Comparison of ENCODE assay signal across 9 mouse cellular contexts in the genomic region with DNA sequence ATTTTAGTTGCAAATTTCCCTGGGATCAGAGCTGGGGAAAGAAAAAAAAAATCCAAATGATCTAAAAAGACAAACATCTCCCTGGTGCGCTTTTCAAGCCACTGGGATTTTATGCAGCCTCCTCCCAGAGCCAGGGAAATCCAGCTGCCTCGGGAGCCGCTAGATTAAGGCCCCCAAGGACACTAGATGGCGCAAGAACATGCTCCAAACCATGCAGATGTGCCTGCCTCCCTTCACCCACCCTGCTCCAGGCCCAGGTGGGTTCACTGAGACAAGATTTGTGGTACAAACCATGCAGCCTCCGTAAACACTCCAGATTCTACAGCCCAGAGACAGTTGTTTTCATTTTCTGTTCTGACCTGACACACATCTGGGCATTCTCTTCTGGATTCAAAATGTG.
DNase-seq lines count a peak whose midpoint lies in the region; ATAC-seq and TF ChIP-seq lines count a peak whose summit lies in the region.
"Had no signal": no experiment of that assay in that cellular context is flagged by ENCODE, and none has a peak within 500 bp of the region (broad histone marks: within the 10 kb centered on the region; RNA-seq: fewer than 3 reads in every experiment).

No protein-coding gene starts in this region.

- H3K4me3 ChIP-seq in G1E (ENCODE audit: low read depth, low read length): no peak overlapping the region
- no peak overlapping the region for H3K4me3 ChIP-seq in kidney, embryonic 16.5 days (ENCODE audit: low read length)
- H3K4me3 ChIP-seq in lung, postnatal 0 days (ENCODE audit: low read depth, low read length): no peak overlapping the region
- H3K4me3 ChIP-seq: erythroblast, embryonic 14.5 days had no signal

- no peak for TF ChIP-seq CTCF in G1E (IDR thresholded peaks at IDR 0.05; ENCODE audit: low read depth, low read length)
- peak; percentile 84 for TF ChIP-seq CTCF in lung, postnatal 0 days (IDR thresholded peaks at IDR 0.05)

- H3K9me3 ChIP-seq in G1E (replicated peaks): no peaks in the 10 kb centered on the region
- no peaks in the 10 kb centered on the region for H3K9me3 ChIP-seq in kidney, embryonic 16.5 days (ENCODE audit: low read length)
- H3K9me3 ChIP-seq in lung, postnatal 0 days (ENCODE audit: low read length): no peaks in the 10 kb centered on the region

- H3K4me1 ChIP-seq in G1E (ENCODE audit: insufficient read depth, low read depth, low read length): peaks cover 10% of the 10 kb centered on the region
- H3K4me1 ChIP-seq in kidney, embryonic 16.5 days (ENCODE audit: insufficient read depth, low read length): peaks cover 12% of the 10 kb centered on the region
- no peaks in the 10 kb centered on the region for H3K4me1 ChIP-seq in lung, postnatal 0 days (ENCODE audit: insufficient read depth, low read depth, low read length)

- TF ChIP-seq EP300 in lung, postnatal 0 days (IDR thresholded peaks at IDR 0.05): no peak

- 15% methylated on average over 5 of the region's 5 CpGs for whole genome bisulfite sequencing in kidney, embryonic 16.5 days
- 31% methylated on average over 5 of the region's 5 CpGs for WGBS in lung, postnatal 0 days

- H3K4me2 ChIP-seq in kidney, embryonic 16.5 days (replicated peaks; ENCODE audit: low read depth, low read length): no peak overlapping the region
- no peak overlapping the region for H3K4me2 ChIP-seq in lung, postnatal 0 days (replicated peaks; ENCODE audit: low read depth, low read length)

- H3K27me3 ChIP-seq in G1E (ENCODE audit: insufficient read depth, low read length): peaks cover 51% of the 10 kb centered on the region
- no peaks in the 10 kb centered on the region for H3K27me3 ChIP-seq in kidney, embryonic 16.5 days (ENCODE audit: insufficient read depth, low read length)
- H3K27me3 ChIP-seq in lung, postnatal 0 days (replicated peaks; ENCODE audit: insufficient read depth, low read length): no peaks in the 10 kb centered on the region

- no peak for ATAC-seq in G1E (ENCODE audit: extremely low read depth, insufficient number of reproducible peaks, low FRiP score, poor library complexity, severe bottlenecking)
- peak; percentile 40; the same call in 1 of the 2 replicates for ATAC-seq in granulocyte monocyte progenitor cell, adult 5-6 weeks (replicated peaks; ENCODE audit: poor library complexity, severe bottlenecking)
- 0 out of 2 replicates have a peak, but pooled peaks have one; percentile 22 for ATAC-seq in kidney, embryonic 16.5 days (ENCODE audit: low FRiP score, low TSS enrichment)
- 0 out of 2 replicates have a peak, but pooled peaks have one; percentile 44 for ATAC-seq in lung, postnatal 0 days
- ATAC-seq in erythroblast, adult 5-6 weeks (replicated peaks; ENCODE audit: low FRiP score, poor library complexity, severe bottlenecking): no peak

- no peak overlapping the region for H3K9ac ChIP-seq in kidney, embryonic 16.5 days (replicated peaks; ENCODE audit: low read length)
- no peak overlapping the region for H3K9ac ChIP-seq in lung, postnatal 0 days (replicated peaks; ENCODE audit: low read depth)

- no peaks in the 10 kb centered on the region for H3K36me3 ChIP-seq in G1E (replicated peaks)
- no peaks in the 10 kb centered on the region for H3K36me3 ChIP-seq in kidney, embryonic 16.5 days (ENCODE audit: insufficient read depth, low read length)
- H3K36me3 ChIP-seq in lung, postnatal 0 days (ENCODE audit: insufficient read depth, low read length): no peaks in the 10 kb centered on the region

- DNase-seq in 3T3-L1 (ENCODE audit: low read depth, low spot score) (peak; percentile 68), G1E (ENCODE audit: low spot score) (peak; percentile 9)
- DNase-seq in embryo, embryonic 11 days: peak; percentile 83
- peak; percentile 46 for DNase-seq in lung, postnatal 0 days (ENCODE audit: low spot score)
- peak; percentile 69 for DNase-seq in retina, postnatal 1 day

- no peak overlapping the region for H3K27ac ChIP-seq in kidney, embryonic 16.5 days (ENCODE audit: low read length)
- no peak overlapping the region for H3K27ac ChIP-seq in lung, postnatal 0 days (ENCODE audit: low read length)

Comparison
In these comparisons a context has a peak if more than half of its experiments do, and no peak if none do; other contexts are left out.
1. DNase-seq: peak in every context shown above with its lines; median percentile 83 in embryo, embryonic 11 days; 69 in retina, postnatal 1 day; 68 in 3T3-L1; 46 in lung, postnatal 0 days; 9 in G1E.
2. ATAC-seq: peak in granulocyte monocyte progenitor cell, adult 5-6 weeks (single experiment), kidney, embryonic 16.5 days (single experiment) and lung, postnatal 0 days (single experiment); none in G1E (single experiment) and erythroblast, adult 5-6 weeks (single experiment).